Mouse (Mus musculus) c-Kit-positive CD71-positive TER-119-positive erythroid progenitor cells, embryonic 14.5 days (primary cell): ENCODE results near the gene Ftsj3.

Experiments used
- DNase-seq: peaks from one replicate; pipeline ENCODE4 v3.0.0-alpha.2; 2013; ENCODE audit warnings: low spot score

Gene Ftsj3

DNA sequence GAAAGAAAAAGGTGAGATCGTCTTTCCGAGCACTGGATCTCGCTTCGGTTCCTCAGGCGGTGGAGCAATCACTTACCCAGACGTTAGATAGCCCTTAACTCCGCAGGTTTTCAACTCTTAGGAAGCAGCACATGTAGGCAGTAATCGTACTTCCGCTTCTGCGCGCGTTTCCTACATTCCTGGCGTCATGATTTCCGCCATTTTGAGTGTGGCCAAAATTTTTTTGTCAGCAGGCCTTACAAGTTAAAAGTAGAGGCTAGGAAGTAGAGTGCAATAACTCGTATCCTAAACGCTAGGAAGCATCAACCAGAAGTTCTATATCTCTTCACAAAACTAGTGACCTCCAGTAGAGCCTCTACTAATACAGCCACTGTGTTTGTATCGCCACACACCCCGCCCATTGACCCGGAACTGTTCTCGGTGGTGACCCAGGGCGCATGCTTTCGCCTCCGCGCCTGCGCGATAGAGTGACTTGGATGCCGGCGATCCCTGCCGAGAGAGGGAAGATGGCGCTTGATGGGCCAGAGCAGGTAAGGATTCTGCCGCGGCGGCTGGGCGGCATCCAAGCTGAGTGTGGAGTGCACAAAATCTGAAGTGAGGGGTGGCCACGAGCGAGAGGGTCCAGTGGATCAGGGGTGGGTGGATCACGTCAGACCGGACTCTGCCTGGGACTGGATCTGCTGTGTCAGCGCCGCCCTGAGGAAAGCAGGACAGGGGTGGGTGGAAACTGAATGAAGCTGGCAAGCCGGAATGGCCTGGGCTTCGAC, at the start of gene Ftsj3, which contains the start of gene Psmc5:
Gene Ftsj3, minus strand, starts transcription at position 395 of the 767 bp plus-strand sequence.
Gene Psmc5, plus strand, starts transcription at position 470 of the 767 bp plus-strand sequence.
- DNase-seq = peak; percentile 97

DNA sequence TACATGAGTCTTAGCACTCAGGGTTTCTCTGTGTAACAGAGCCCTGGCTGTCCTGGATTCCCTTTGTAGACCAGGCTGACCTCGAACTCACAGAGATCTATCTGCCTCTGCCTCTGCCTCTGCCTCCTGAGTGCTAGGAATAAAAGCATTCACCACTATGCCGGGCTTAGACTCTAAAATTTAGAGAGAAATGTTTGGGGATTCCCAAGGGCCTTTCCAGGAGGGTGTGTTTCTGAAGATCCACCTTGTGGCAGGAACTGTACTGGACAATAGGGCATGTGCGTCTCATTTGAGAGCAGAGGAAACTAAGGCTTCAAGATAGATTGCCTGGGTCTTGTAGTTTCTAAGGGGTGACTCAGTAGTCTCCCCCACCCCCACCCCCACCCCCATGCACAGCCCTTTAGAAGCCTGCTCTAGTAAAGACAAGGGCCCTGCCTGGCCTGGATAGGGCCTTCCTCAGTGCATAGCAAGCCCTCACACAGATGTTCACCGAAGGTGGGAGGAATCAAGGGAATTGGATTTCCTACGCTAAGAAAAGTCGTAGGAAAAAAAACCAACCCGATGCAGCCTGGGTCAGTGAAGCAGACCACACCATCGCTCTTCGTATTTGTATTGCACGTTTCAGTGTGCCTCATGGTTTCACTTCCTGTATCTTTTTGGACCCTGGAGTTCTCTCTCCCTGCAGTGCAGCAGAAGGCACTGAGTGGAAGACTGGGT, 49.6 kb upstream of the Ftsj3 start:
- DNase-seq = no peak

DNA sequence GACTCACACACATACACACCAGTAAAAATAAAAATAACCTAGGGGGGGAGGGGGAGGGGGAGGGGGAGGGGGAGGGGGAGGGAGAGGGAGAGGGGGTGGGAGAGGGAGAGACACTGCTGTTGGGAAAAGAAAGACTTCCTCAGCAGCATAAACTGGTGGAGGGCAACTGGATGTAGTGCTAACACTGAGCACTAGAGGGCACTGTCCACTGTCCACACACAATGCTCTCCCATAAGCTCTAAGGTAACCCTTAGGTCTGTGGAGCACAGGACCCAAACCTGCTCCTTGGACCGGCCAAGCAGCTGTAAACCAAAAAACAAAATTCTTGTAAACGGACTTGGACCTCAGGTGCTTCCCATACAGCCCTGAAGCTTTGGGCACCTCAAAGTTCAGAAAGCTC, 46.8 kb upstream of the Ftsj3 start:
- peak; percentile 61 for DNase-seq

DNA sequence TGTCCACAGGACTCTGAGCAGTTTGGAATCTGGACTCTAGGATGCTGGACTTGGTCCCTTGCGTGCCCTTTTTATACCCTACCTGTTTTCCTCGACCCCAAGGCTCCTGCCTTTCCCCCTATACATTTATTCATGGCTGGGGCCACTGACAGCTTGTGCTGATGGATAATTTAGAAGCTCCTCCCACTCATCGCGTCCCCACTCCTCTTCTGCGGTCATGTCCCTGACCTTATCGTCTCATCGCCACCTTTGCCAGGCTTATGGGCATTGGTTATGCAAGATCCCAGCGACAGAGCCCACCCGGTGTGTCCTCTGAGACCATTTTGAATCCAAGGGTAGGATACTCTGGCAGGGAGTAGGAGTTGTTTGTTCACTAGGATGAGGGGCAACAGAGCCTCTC, 45.9 kb upstream of the Ftsj3 start, which contains the start of gene Gh:
Gene Gh, minus strand, starts transcription at position 101 of the 400 bp plus-strand sequence.
- no peak for DNase-seq

DNA sequence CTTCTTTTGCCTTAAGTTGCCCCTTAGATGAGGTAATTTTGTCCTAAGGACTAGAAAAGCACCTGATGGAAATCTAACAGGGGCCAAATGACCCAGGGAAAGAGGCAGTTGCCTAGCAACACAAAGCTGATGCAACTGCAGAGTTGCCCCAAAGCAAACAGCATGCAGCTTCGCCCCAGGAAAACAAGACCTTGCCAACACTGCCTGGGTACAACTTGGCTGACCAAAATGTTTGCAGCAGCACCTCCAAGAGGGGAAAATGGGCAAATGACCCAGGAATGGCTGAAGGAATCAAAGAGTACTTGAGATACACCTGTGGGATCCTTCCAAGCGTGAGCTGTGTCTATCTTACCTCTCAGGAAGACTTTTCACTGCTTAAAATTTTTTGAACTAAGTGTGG, 36.0 kb upstream of the Ftsj3 start:
- no peak for DNase-seq

DNA sequence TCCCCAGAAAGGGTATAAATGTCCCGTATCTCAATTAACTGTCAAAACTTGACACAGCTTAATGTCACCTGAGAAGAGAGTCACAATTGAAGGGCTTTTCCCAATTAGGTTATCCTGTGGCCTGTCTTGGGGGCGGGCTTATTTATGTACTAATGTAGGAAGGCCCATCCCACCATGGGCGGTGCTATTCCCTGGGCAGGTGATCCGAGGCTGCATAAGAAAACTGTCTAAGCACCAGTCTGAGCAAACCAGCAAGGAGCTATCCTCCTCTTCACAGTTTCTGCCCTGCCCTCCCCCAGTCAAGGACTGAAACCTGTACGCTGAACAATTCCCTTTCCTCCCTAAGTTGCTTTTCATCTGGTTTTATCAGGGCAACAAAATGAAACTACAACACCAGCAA, 34.5 kb upstream of the Ftsj3 start:
- no peak for DNase-seq

DNA sequence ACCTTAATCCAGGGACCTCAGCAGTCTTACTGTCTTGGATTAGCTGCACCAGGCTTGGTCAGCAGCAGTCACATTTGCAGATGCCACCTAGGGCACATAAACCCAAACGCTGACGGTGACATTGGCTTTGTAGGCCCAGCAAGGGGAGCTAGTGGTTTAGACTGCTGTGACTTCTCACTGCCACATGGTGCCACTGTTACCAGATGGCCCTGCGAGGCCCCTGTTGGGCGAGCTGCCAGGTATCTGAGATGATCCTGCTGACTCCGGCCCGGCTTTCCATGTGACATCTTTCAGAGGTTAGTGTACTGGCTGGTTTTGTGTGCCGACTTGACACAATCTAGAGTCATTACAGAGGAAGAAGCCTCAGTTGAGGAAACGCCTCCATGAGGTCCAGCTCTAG, 33.5 kb upstream of the Ftsj3 start:
- no peak for DNase-seq

DNA sequence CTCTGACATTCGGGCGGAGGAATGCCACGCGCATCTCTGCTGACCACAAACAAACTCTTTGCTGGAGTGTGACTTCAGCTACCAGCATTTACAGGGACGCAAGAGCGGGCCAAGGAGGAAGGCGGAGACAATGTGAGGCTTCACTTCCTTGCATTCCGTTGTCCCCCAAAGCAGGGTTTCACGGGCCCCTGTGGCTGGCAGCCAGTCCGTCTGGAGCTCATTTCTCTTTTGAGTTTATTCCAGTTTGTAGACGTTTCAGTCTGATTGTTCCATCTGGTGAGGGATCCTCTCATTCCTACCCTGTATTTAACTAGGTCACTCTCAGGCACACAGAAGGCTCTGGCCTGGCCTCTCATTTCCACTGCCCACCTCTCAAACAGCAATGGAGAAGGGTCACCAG, 31.1 kb upstream of the Ftsj3 start:
- no peak for DNase-seq

DNA sequence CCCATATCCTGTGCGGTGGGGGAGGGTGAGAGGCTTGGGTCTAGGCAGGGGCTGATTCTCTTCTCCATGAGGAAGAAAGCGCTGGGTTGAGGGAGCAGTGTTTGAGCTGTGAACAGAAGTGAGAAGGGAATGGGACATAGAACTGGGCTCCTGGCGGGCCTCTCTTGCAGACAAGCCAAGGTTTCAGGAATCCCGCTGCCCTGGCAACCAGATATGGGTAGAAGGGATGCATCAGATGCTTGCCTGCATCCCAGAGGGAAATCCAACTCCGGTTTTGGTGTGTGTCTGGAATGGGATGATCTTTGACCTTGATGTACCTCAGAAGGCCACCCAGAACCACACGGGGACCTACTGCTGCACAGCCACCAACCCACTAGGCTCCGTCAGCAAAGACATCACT, 30.3 kb upstream of the Ftsj3 start:
- no peak for DNase-seq

DNA sequence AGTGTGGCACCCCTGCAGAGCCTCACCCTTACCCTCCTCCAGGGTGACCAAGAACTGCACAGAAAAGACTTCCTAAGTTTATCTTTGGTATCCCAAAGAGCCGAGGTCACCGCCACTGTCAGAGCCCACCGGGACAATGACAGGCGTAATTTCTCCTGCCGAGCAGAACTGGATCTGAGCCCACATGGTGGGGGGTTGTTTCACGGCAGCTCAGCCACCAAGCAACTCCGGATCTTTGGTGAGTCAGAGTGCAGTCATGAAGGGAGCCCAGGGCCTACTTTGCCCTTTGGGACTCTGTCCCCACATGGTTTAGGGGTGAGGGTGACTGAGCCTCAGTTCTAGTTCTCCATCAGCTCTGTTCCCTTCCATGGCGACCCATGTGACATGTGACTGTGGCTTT, 28.2 kb upstream of the Ftsj3 start:
- no peak for DNase-seq

DNA sequence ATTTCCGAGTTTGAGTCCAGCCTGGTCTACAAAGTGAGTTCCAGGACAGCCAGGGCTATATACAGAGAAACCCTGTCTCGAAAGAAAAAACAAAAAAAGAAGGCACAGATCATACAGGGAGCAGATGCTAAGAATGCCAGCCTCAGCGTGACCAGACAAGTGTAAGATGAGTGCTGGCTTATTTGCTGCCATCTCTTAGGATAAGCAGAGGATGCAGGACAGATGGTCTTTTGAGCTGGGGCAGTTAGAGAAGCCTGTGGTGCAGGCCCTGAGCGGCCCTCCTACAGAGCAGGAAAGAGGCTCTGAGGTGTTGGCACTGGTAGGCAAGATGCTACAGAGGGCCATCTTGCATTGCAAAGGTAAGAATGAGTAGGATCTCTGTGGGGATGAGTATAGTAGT, 27.5 kb upstream of the Ftsj3 start:
- DNase-seq = no peak

DNA sequence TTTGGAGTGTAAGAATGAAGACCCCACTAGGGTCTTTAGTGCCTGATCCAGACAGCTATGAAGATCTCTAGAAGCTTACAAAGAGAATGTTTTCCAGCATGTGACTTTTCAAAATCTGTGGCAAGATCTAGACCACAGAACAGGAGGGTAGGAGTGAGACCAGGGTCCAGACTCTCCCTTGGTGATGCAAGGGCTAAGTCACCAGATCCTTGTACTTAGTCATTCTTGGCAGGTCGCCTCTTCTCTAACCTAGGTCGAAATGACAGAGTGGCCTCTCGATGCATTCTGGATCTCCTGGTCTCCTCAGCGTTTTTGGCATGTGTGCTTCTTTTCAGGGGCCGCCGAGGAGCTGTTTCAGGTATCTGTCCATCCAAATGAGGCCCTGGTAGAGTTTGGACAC, 26.6 kb upstream of the Ftsj3 start:
- no peak for DNase-seq

DNA sequence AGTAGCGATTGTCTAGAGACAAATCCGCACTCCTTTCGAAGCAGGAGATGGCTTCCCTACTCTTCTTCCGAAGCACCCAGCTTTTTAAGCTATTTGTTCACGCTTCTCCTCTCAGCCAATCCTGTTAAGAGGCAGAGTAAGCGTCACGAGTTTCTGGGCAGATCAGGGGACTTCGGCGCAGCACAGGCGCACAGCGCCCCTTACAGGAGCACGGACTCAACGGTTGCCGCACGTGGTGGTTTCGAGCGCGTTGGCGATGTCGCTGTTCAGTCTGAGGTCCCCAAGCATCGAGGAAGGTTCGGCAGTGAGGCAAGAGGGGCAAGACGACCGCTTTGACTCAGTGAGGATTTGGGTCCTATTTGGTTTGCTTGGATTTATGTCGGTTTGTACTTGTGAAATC, 20.6 kb upstream of the Ftsj3 start, which contains the start of gene Tcam1:
Gene Tcam1, plus strand, starts transcription at position 219 of the 400 bp plus-strand sequence.
- DNase-seq = peak; percentile 90

DNA sequence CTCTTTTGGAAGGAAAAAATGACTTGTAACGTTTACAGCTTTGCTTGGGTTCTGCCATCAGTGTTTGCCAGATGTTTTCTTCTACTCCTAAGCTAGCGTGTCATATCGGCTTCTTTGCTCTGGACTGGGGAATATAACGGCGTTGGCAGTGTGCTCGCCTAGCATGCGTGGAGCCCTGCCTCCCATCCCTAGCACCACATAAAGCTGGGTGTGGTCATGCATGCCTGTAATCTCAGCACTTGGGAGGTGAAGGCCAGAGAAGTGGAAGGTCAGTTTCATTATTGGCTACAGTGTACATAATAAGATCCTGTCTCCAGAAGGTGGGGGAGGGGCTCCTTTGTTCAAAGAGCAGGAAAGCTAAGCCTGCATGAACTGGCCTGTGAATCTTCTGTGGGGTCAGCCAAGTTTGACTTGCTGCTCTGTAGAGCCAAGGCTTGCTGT, 19.1 kb upstream of the Ftsj3 start:
- no peak for DNase-seq

DNA sequence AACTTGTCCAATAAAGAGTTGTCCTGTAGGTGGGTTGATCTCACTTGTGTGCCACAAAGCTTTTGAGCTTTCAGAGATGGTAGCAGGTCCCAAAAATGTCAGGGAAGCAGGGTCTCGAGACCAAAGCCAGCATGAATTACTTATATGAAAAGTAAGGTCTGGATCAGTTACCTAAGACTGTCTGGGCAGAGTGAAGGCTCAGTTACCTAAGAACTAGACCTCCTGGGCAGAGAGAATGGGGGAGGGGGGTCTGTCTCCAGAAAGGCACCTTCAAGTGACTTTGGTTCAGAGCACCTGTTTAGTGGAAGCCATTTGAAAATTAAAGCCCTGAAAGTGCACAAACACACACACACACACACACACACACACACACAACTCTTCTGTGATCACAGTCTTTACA, 18.5 kb upstream of the Ftsj3 start:
- no peak for DNase-seq

DNA sequence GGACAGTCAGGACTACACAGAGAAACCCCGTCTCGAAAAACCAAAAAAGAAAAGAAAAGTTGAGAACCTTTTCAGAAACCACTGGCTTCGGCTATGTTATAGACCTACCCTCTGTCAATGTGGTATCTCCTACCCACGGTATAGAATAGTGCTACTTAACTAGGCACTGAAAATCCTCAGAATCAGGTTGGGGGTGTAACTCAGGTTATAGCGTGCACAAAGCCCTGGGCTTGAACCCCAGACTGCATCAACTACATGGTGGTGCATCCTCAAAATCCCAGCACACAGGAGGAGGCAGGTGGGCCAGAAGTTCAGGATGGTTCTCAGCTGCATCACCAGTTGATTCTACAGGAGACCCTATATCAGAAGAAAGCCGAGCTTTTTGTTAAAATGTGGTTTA, 17.9 kb upstream of the Ftsj3 start:
- DNase-seq = no peak

DNA sequence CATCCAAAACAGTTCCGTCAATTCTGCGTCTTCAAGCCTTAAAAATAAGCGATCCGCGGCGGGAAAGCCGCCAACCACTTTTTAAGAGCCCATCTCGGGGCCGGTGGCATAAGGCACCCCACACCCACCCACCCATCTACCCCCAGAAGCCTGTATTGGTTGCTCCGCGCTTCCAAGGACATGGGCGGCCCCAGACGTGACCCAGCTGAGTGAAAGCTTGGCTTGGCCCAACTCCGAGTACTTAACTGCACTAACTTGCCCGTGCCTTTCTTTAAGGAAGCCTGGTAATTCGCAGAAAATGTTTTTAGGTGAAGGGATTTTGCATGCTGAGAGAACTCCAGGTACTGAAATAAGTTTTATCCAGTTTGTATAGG, 17.4 kb upstream of the Ftsj3 start:
- no peak for DNase-seq

DNA sequence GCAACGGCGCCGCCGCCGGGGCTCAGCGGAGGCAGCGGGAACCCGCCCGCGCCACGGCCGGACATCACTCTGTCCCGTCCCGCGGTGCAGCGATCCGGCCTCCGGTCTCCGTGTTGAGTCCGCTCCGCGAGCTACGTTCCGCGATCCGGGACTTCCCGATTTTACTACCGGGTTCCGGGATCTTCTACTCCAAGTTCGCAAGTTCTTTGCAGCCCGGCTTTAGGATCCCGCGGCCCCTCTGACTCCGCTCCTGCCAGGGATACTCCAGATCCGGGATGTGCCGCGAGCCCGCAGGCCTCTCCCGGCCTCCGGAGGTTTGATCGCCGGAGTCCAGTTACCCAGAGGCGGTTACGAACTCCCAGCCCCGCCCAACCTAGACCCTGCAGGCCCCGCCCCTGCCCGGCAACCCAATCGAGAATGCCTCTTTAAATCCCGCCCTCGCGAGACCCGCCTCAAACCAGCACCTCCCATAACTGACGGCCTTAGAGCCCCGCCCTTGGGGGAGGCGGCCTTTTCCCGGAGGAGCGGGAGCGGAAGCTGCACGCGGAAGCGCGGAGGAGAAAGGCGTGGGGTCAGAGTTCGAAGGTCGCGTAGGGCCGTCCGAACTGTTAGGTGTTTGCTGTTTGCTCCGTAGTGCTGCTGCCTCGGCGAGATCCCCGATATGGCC, 16.9 kb upstream of the Ftsj3 start, which contains the start of gene Smarcd2:
Gene Smarcd2, minus strand, starts transcription at position 329 of the 667 bp plus-strand sequence.
- DNase-seq = peak; percentile 99

DNA sequence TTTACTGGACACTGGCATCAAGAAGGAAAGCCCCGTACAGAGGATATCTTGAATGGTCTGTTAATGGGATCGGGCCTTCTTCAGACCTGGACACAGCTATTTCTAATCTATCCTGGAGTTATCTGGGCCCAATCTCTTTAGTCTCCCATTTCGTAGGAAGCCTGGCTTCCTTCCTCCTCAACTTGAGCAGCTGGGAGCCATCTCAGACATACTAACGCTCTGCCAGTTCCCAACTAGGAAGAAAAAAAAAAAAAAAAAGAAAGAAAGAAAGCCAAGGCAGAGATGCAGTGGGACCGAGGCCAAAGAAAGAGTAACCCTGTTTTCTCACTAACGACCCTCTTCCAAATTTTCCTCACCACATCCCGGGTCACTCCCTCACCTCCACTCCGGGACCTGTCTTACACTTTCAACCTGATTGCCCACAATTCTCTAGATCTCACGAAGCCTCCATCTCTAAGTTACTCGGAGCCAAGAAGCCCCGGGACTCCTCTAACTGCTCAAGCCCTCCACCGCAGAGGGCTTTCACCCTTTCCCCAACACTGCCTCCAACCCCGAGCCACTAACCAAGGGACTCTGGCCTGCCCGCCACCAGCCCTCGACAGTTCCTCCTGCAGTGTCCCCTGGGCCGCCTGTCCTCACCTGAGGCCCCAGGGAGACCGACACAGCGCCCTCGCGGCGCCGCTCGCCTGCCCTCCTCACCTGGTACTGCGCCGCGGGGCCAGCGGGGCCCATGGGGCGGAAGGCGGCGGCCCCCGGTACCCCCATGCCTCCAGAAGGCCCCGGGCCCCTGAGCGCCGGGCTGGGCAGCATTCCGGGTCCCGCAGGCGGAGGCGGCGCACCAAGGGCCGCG, 16.1 kb upstream of the Ftsj3 start:
- DNase-seq = peak; percentile 28

DNA sequence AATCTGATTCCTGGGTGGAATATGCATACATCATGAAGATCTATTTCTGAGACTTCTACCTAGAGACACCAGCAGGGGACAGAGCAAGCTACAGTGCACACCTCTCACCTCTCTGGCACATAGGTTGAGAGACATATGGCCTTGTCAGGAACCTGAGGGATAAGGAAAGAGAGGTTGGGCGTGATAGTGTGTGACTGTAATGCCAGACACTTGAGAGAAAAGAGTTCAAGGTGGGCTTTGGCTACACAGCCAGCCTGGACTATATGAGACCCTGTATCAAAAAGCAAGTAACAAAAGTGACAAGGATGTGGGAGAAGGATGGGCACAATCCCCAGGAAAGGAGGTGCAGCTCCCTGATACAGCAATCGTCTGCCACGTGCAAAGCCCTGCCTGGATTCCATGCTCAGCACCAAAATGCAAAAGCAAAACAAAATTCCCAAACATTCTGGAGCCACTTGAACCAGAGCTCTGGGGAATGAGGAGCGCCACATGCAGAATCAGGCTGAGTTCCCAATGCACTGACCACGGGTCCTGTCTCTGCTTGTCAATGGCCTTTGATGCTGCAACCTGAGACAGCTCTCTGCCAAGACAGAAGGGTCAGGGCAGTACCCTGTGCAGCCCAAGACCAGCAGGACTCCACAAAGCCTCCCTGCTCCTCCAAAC, 15.4 kb upstream of the Ftsj3 start:
- no peak for DNase-seq

DNA sequence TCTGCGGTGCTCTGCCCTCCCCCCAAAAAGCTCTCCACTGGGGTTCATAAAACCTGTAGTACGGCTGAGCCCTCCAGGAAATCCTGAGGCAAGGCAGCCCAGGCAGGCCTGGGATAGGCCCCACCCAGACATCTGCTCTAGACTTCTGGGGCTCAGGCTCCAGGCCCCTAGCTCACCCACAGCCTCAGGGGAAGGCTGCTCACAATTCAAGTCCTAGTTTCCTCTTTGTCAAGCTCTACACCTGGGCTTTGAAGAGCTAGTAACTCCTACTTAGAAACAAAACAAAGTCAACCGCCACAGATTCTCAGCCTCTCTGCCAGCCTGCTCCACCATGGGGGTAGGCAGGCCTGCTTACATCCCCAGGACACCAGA, 13.2 kb upstream of the Ftsj3 start:
- no peak for DNase-seq
